Mouse (Mus musculus) layer of hippocampus, adult 11-12 months (tissue): Measurements from ENCODE around the gene Sirt7.
"Not testable (repeated sequence)": the region's sequence is repeated elsewhere in the genome, so short reads cannot be mapped to it uniquely, and the experiment has no call there.

Experiments used
- DNase-seq: peaks from one replicate; pipeline ENCODE4 v3.0.0; 2022; ENCODE audit warnings: low spot score

Gene Sirt7

DNA sequence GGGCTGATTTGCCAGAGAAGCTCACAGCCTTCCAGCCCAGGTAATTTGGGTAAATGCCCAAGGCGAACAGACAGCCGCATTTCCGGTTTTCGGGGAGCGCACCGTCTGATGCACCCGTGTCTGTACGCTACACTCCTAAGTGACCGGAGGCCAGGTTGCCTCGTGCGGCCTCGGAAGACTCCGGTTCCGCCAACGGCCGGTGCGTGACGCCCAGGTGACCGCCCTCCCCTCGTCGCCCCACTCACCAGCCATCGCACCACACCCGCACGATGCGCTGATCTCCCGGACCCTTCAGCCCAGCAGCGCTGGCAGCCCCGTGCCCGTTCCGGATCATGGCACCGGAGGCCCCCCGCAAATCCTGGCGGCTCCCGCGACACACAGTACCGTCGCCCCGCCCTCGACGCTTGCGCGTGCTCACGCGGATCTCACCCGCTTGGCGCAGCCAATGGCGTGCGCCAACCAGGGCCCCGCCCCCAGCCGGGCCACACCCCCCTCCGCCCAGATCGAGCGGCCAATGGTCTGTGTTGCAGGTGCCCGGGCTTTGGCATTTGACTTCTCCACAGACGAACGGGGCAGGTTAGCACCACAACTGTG lies 7.4 kb downstream of the Sirt7 start, which contains the start of gene Pcyt2:
TSS of gene Pcyt2 (minus strand) at position 418 of the 594 bp plus-strand sequence.
- peak; percentile 93 for DNase-seq

GRCm38 (mm10) chr11:120616617-120617294 lies 8.3 kb downstream of the Sirt7 start:
- no peak for DNase-seq

GRCm38 (mm10) chr11:120615606-120616203 lies 9.3 kb downstream of the Sirt7 start:
- DNase-seq: no peak

GRCm38 (mm10) chr11:120615167-120615566 lies 9.9 kb downstream of the Sirt7 start:
- DNase-seq: no peak

GRCm38 (mm10) chr11:120613976-120614375 lies 11.1 kb downstream of the Sirt7 start:
- no peak for DNase-seq

- DNase-seq: no peak
Measured at GRCm38 (mm10) chr11:120613481-120613972, 11.5 kb downstream of the Sirt7 start.

GRCm38 (mm10) chr11:120612763-120613162 lies 12.3 kb downstream of the Sirt7 start:
- peak; percentile 77 for DNase-seq

DNA sequence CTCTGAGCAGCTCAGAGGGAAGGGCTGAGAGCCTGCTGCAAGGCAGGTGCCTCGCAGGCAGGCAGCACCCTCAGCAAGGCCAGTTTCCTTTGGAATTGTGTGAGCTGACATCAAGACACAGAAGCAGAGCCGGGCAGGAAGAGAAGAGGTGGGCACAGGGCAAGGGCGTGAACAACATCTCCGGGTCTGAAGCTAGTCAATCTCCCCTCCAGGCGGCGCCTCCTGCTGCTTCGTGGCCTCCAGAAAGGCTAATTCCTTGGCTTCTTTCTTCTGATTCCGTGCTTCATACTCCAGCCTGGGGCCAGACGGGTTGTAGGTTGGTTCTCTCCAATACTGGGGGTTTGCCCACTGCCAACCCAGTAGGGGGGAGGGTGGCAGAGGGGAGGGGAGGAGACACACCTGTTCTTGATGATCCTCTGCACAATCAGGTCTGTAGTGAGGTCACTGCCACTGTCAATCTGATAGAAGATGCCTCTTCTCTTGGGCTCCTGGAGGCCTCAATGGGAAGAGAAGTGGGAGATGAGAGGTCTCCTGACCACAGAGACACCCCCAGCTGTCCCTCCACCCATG lies 14.5 kb downstream of the Sirt7 start:
- DNase-seq: no peak

DNA sequence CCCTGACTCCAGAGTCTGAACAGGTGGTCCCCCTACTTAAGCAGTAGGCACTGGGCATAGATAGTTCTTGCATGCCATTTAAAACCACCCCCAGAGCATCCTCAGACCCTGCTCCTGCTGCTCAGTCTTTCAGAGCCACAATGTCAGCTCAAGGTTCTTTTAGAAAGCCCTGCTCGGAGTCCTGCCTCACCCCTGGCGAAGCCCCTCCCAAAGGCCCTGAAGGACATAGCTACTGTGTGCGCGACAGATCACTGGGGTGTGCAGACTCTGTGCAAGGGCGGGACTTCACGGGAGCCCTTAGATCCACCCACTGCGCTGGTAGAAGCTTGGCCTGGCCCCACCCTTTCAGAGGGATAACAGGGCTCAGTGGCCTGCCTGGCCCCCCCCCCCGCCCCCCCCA lies 15.8 kb downstream of the Sirt7 start:
- no peak for DNase-seq

GRCm38 (mm10) chr11:120608241-120609034 lies 16.6 kb downstream of the Sirt7 start, which contains the start of gene Npb:
Npb (plus strand) TSS chr11:120608477.
- no peak for DNase-seq

- DNase-seq: no peak
Measured at GRCm38 (mm10) chr11:120606764-120607163, 18.3 kb downstream of the Sirt7 start.

DNA sequence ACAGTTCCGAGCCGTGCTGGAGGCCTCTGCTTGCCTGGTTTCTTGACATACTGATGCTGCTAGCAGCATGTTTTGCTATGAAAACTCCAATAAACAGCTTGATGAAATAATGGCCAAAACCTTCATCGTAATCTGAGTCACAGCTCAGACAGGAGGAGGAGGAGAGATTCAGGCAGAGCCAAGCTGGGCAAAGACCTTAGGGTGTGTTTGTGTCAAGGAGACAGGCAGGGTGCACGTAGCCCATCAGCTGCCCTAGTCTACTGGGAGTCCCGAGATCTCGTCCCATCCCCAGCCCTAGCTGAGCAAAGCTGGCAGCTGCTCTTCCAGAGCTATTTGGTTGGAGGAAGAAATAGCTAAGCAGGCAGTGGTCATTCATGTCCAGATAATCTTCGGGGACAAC lies 19.4 kb downstream of the Sirt7 start:
- DNase-seq: no peak

DNA sequence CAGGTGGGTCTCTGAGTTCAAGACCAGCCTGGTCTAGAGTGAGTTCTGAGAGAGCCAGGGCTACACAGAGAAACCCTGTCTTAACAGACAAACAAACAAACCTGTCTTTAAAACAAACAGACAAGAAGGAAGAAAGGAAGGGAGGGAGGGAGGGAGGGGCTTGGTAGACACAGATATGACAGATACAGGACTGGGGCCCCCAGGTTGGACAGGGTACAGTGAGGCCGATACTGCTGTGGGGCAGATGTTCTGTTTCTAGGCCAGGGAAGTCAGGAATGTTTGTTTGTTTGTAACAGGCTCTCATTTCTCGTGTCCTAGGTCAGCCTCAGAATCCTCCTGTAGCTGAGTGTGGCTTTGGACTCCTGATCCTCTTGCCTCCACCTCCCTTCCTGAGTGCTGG lies 21.5 kb downstream of the Sirt7 start:
- no peak for DNase-seq

GRCm38 (mm10) chr11:120600716-120601115 lies 24.3 kb downstream of the Sirt7 start:
- DNase-seq: no peak

- no peak for DNase-seq
Measured at GRCm38 (mm10) chr11:120598990-120599549, 26.0 kb downstream of the Sirt7 start.

- peak; percentile 93 for DNase-seq
Measured at GRCm38 (mm10) chr11:120598283-120598989, 26.6 kb downstream of the Sirt7 start, which contains the start of the genes Alyref and Anapc11. Alyref (minus strand) TSS chr11:120598365. Anapc11 (plus strand) TSS chr11:120598421.

DNA sequence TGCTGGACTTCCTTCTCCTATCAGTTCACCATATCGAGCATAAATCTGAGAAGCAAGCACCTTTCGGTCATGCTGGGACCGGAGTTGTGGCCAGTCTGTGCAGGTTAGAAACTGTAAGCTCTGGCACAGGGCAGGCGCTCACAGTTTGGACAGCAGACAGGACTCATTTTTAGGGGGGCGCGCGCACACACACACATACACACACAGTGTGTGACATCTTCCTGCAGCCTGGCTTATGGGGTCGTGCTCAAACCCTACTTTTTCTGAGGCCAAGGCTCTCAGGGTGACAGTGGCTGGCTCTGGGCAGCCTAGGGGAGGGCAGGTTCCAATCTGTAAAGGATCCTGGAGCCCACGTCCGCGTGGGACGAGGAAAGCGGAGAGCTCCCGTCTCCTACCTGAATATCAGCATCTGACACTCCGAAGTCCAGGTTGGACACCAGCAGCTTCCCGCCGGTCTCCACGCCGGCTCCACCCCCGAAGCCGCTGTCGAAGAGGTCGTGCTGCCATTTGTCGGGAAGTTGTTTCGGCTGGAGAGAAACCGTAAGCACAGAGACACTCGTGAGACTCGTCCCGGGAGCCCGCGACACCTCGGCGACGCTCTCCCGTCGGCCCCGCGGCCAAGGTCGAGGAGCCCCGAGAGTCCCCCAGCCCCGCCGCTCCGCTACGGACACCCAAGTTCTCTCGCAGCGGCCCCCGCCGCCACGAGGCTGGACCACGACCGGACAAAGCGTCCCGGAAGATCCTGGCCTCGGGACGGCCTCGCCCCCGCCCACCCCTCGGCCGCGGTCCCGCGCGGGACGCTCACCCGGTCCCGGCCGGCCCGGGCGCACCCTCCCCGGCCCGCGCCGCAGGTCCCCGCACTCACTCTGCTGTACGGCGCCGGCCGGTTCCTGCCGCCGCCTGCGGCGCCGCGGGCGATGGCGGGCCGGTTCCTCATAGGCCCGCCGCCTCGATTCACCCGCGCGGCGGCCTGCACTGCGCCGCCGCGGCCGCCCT lies 27.5 kb downstream of the Sirt7 start:
- no peak for DNase-seq

GRCm38 (mm10) chr11:120588531-120588930 lies 36.5 kb downstream of the Sirt7 start:
- DNase-seq: no peak

GRCm38 (mm10) chr11:120583937-120584336 lies 41.1 kb downstream of the Sirt7 start:
- no peak for DNase-seq

DNA sequence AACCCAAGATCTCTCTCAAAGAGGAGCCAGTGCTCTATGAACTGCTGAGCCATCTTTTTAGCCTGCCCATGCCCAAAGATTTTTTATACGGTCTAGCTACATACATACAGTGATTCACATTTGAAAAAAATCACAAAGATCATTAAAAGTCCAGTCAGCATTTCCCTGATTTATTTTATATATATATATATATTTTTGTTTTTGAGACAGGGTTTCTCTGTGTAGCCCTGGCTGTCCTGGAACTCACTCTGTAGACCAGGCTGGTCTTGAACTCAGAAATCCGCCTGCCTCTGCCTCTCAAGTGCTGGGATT lies 42.1 kb downstream of the Sirt7 start:
- DNase-seq: not testable (repeated sequence)
